Mouse (Mus musculus) CH12.LX (cell line): ENCODE measurements around the gene Cryga. TPM values are rescaled to one million over a fixed set of nuclear protein-coding genes. Genes with fewer than 3 reads are reported as not detected.

Source experiments
- DNase-seq: peaks from one replicate; pipeline ENCODE4 v3.0.0-alpha.2; 2013; ENCODE audit errors: extremely low read depth
- H3K27ac ChIP-seq: 2 replicates; pipeline ENCODE4 v1.5.1; 2012; ENCODE audit warnings: low read depth, mild to moderate bottlenecking, control low read depth, moderate library complexity; ENCODE audit not compliant: insufficient read depth
- H3K27me3 ChIP-seq: replicated peaks from 2 replicates; pipeline ENCODE3; 2012; ENCODE audit warnings: inconsistent platforms
- H3K36me3 ChIP-seq, 2 experiments: replicated peaks in 1 of 2; 2 replicates each; pipeline versions ENCODE3 to v1.6.1; 2012; ENCODE audit warnings: inconsistent platforms in 1 of 2, low read length in 1 of 2, mild to moderate bottlenecking in 1 of 2, mixed read lengths in 1 of 2, moderate library complexity in 1 of 2; ENCODE audit not compliant: control insufficient read depth in 1 of 2, insufficient read depth in 1 of 2
- H3K4me1 ChIP-seq, 2 experiments: 2 replicates each; pipeline ENCODE4 v1.6.1; 2012; ENCODE audit warnings: inconsistent platforms in 1 of 2, moderate library complexity in 1 of 2; ENCODE audit not compliant: insufficient read depth in 2 of 2, control insufficient read depth in 1 of 2
- H3K4me2 ChIP-seq: 2 replicates; pipeline ENCODE4 v1.6.1; 2012; ENCODE audit warnings: low read depth, mild to moderate bottlenecking, control low read depth; ENCODE audit not compliant: poor library complexity, insufficient read depth, severe bottlenecking
- H3K4me3 ChIP-seq, 3 experiments: fragments of 150-350 bp in 1 of 3; sonication (generic) in 1 of 3; replicated peaks in 1 of 3; 2 replicates each; pipeline versions ENCODE3 to v1.5.1; 2011 to 2012; ENCODE audit warnings: low read depth in 2 of 3, low read length in 2 of 3, mild to moderate bottlenecking in 2 of 3, moderate library complexity in 2 of 3, control low read depth in 1 of 3, improper control_type of control experiment in 1 of 3, inconsistent platforms in 1 of 3, mixed read lengths in 1 of 3; ENCODE audit not compliant: poor library complexity in 1 of 3
- H3K79me2 ChIP-seq: replicated peaks from 2 replicates; pipeline ENCODE4 v1.6.1; 2012; ENCODE audit warnings: mild to moderate bottlenecking, moderate library complexity; ENCODE audit not compliant: control insufficient read depth, poor library complexity, insufficient read depth, severe bottlenecking; ENCODE audit errors: extremely low read depth
- H3K9ac ChIP-seq: 2 replicates; pipeline ENCODE4 v1.6.1; 2012; ENCODE audit warnings: low read depth, mild to moderate bottlenecking, control low read depth, moderate library complexity; ENCODE audit not compliant: insufficient read depth
- H3K9me3 ChIP-seq: replicated peaks from 2 replicates; pipeline ENCODE3; 2012; ENCODE audit warnings: low read length, inconsistent platforms, mixed read lengths
- CHD2 ChIP-seq: IDR thresholded peaks from 2 replicates; pipeline ENCODE4 v1.6.1; 2011; ENCODE audit warnings: low read length, improper control_type of control experiment
- CTCF ChIP-seq, 2 experiments: IDR thresholded peaks in 1 of 2; conservative IDR thresholded peaks in 1 of 2; 2 replicates each; pipeline ENCODE4 v1.5.1; 2011 to 2012; ENCODE audit warnings: low read depth in 2 of 2, low read length in 2 of 2, improper control_type of control experiment in 1 of 2, inconsistent platforms in 1 of 2, mild to moderate bottlenecking in 1 of 2, moderate library complexity in 1 of 2
- E2F4 ChIP-seq: IDR thresholded peaks from 2 replicates; pipeline ENCODE4 v1.6.1; 2011; ENCODE audit warnings: low read depth, low read length, improper control_type of control experiment; ENCODE audit not compliant: insufficient replicate concordance
- ELF1 ChIP-seq: IDR thresholded peaks from 2 replicates; pipeline ENCODE4 v1.6.1; 2014; ENCODE audit warnings: low read depth, mild to moderate bottlenecking, inconsistent platforms, low read length, improper control_type of control experiment
- EP300 ChIP-seq: IDR thresholded peaks from 2 replicates; pipeline ENCODE4 v1.6.1; 2011; ENCODE audit warnings: low read length, improper control_type of control experiment
- GABPA ChIP-seq: IDR thresholded peaks from 2 replicates; pipeline ENCODE4 v1.6.1; 2012; ENCODE audit warnings: low read depth, low read length, improper control_type of control experiment, inconsistent platforms; ENCODE audit not compliant: insufficient replicate concordance
- HCFC1 ChIP-seq: IDR thresholded peaks from 2 replicates; pipeline ENCODE4 v1.6.1; 2012; ENCODE audit warnings: low read depth, mild to moderate bottlenecking, inconsistent platforms, low read length, improper control_type of control experiment
- JUN ChIP-seq: IDR thresholded peaks from 2 replicates; pipeline ENCODE4 v1.6.1; 2011; ENCODE audit warnings: low read depth, mild to moderate bottlenecking, low read length, improper control_type of control experiment, moderate library complexity; ENCODE audit not compliant: insufficient read depth
- KAT2A ChIP-seq: IDR thresholded peaks from 2 replicates; pipeline ENCODE4 v1.6.1; 2012; ENCODE audit warnings: low read length, improper control_type of control experiment, inconsistent platforms; ENCODE audit not compliant: insufficient replicate concordance
- MAX ChIP-seq: IDR thresholded peaks from 2 replicates; pipeline ENCODE4 v1.6.1; 2011; ENCODE audit warnings: low read length, improper control_type of control experiment
- MAZ ChIP-seq: IDR thresholded peaks from 2 replicates; pipeline ENCODE4 v1.6.1; 2012; ENCODE audit warnings: low read depth, mild to moderate bottlenecking, inconsistent platforms, low read length, improper control_type of control experiment, moderate library complexity
- MYC ChIP-seq: IDR thresholded peaks from 2 replicates; pipeline ENCODE4 v1.6.1; 2011; ENCODE audit warnings: low read depth, mild to moderate bottlenecking, improper control_type of control experiment, low read length
- POLR2AphosphoS2 ChIP-seq: IDR thresholded peaks from 2 replicates; pipeline ENCODE4 v1.6.1; 2011; ENCODE audit warnings: low read depth, low read length, improper control_type of control experiment
- RAD21 ChIP-seq: IDR thresholded peaks from 2 replicates; pipeline ENCODE4 v1.6.1; 2011; ENCODE audit warnings: low read depth, mild to moderate bottlenecking, low read length, improper control_type of control experiment, moderate library complexity
- SIN3A ChIP-seq: IDR thresholded peaks from 2 replicates; pipeline ENCODE4 v1.6.1; 2012; ENCODE audit warnings: low read length, improper control_type of control experiment, inconsistent platforms
- UBTF ChIP-seq: IDR thresholded peaks from 2 replicates; pipeline ENCODE4 v1.6.1; 2012; ENCODE audit warnings: low read depth, mild to moderate bottlenecking, inconsistent platforms, low read length, improper control_type of control experiment, moderate library complexity
- USF1 ChIP-seq: IDR thresholded peaks from 2 replicates; pipeline ENCODE4 v1.6.1; 2014; ENCODE audit warnings: low read depth, mild to moderate bottlenecking, inconsistent platforms, low read length, improper control_type of control experiment
- USF2 ChIP-seq: conservative IDR thresholded peaks from 2 replicates; pipeline ENCODE4 v1.6.1; 2011; ENCODE audit warnings: low read depth, low read length, improper control_type of control experiment
- ZC3H11A ChIP-seq: IDR thresholded peaks from 2 replicates; pipeline ENCODE4 v1.6.1; 2012; ENCODE audit warnings: low read depth, mild to moderate bottlenecking, inconsistent platforms, low read length, improper control_type of control experiment
- dilution Hi-C: fragments of 300-500 bp; cut with MboI; formaldehyde crosslinking; loops from 2 replicates; pipeline ENCODE4 v1.14.3; 2020; ENCODE audit warnings: low sequenced_read_pairs; ENCODE audit not compliant: extremely low pct_unique_long_range_greater_than_20kb, extremely low pct_ligation_motif_present
- in situ Hi-C: fragments of 300-500 bp; cut with MboI; formaldehyde crosslinking; loops from 3 replicates; pipeline ENCODE4 v1.14.3; 2019; ENCODE audit warnings: low sequenced_read_pairs, low pct_ligation_motif_present, low pct_unique_long_range_greater_than_20kb, mixed read lengths
- polyA plus RNA-seq: library from polyadenylated mRNA; unstranded; fragments of >175 nt; gene quantifications from 2 replicates; pipeline ENCODE4 v1.2.1, GENCODE M21; 2012; ENCODE audit warnings: low read depth; ENCODE audit not compliant: insufficient read length
- total RNA-seq, 2 experiments: library from RNA; depleted of rRNA; stranded (reverse); fragments of 300-350 nt in 1 of 2; fragments of >200 nt in 1 of 2; gene quantifications; 2 replicates each; pipeline ENCODE4 v1.2.3; 2012 to 2014

The Cryga gene
- total and polyA plus RNA-seq, 3 experiments: not detected

DNA sequence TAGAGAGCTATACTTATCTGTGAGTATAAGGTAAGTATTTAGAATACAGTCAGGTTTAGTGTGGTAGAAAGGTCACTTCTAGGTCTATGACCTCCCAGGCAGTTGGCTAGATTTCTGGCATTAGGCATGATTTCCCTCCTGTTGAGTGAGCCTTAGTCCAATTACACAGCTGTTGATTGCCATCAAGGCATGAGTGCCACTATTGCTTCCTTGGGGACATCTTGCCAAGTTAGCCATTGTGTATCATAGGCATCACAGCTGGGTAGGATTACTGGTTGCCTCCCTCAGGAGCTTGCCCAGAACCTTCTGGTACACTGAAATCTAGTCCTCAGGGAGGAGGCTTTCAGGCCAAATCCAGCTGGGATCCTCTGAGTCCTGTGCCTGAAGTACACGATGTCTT is 29.7 kb upstream of the Cryga start:
- no peak overlapping the region for H3K4me3 ChIP-seq
- H3K4me2 ChIP-seq: no peak overlapping the region
- no peak for DNase-seq
- no peak overlapping the region for H3K27ac ChIP-seq
- H3K27me3 ChIP-seq: no peaks in the 10 kb centered on the region
- TF ChIP-seq SIN3A: no peak
- no peak for TF ChIP-seq HCFC1
- TF ChIP-seq UBTF: no peak
- TF ChIP-seq CHD2: no peak
- no peak for TF ChIP-seq RAD21
- no peak for TF ChIP-seq CTCF (conservative IDR thresholded peaks at IDR 0.05 in 1 of 2, IDR thresholded peaks at IDR 0.05 in 1 of 2; ENCODE audit: low read depth in 2 of 2, low read length in 2 of 2)
- TF ChIP-seq JUN: no peak
- no peak for TF ChIP-seq USF1
- TF ChIP-seq USF2: no peak
- TF ChIP-seq, all 38 proteins: peak for 0
- in situ Hi-C loops: no loop called here
- H3K9me3 ChIP-seq: no peaks in the 10 kb centered on the region
- no peaks in the 10 kb centered on the region for H3K79me2 ChIP-seq
- dilution Hi-C loops: no loop called here
- H3K4me1 ChIP-seq: peaks cover 0 to 3% of the 10 kb centered on the region in 2 experiments; a peak in 1 of 4 replicates
- H3K9ac ChIP-seq: no peak overlapping the region
- H3K36me3 ChIP-seq: no peaks in the 10 kb centered on the region

DNA sequence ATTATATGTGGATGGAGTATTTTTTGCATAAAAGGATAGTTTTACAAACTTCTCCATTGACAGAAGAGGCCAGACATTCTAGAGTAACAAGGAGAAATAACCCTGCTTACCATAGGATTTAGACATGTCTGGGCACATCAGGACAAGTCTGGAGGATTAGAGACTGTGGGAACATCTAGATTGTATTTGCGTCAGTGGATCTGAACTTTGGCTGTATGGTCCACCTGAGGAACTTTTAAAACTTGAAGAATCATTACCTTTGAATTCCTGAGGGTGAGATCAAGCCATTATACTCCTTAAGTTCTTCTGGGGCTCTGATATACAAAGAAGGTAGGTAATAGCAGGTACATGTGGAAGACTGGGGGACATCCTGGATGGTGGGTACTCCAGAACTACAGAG is 28.5 kb upstream of the Cryga start:
- Histone ChIP-seq H3K27ac (no peak overlapping the region), H3K27me3 (no peaks in the 10 kb centered on the region), H3K9ac (no peak overlapping the region), H3K4me1 (peaks cover 0 to 3% of the 10 kb centered on the region in 2 experiments; a peak in 1 of 4 replicates), H3K36me3 (no peaks in the 10 kb centered on the region), H3K4me2 (no peak overlapping the region), H3K79me2 (no peaks in the 10 kb centered on the region), H3K4me3 (no peak overlapping the region), H3K9me3 (no peaks in the 10 kb centered on the region)
- in situ Hi-C loops (no loop called here), dilution Hi-C loops (no loop called here)
- TF ChIP-seq EP300: no peak
- no peak for TF ChIP-seq ZC3H11A
- no peak for DNase-seq

GRCm38 (mm10) chr1:65130226-65130625 is 27.1 kb upstream of the Cryga start:
- no peak for DNase-seq
- Histone ChIP-seq H3K79me2 (no peaks in the 10 kb centered on the region), H3K9ac (no peak overlapping the region), H3K4me1 (peaks cover 0 to 3% of the 10 kb centered on the region in 2 experiments; a peak in 1 of 4 replicates), H3K9me3 (no peaks in the 10 kb centered on the region), H3K27ac (no peak overlapping the region), H3K27me3 (no peaks in the 10 kb centered on the region), H3K36me3 (no peaks in the 10 kb centered on the region), H3K4me3 (no peak overlapping the region), H3K4me2 (no peak overlapping the region)
- dilution Hi-C loops (no loop called here), in situ Hi-C loops (no loop called here)
- no peak for TF ChIP-seq MAZ
- TF ChIP-seq ZC3H11A: no peak
- TF ChIP-seq USF2: no peak
- no peak for TF ChIP-seq USF1
- no peak for TF ChIP-seq POLR2AphosphoS2
- no peak for TF ChIP-seq E2F4
- TF ChIP-seq MYC: no peak
- TF ChIP-seq KAT2A: no peak
- no peak for TF ChIP-seq ELF1
- TF ChIP-seq MAX: no peak
- TF ChIP-seq GABPA: no peak
